Mouse (Mus musculus): ENCODE data around the gene Gm14190. TPM values are rescaled to one million over a fixed set of nuclear protein-coding genes. Genes with fewer than 3 reads are reported as not detected.
"Not testable (repeated sequence)": the region's sequence is repeated elsewhere in the genome, so short reads cannot be mapped to it uniquely, and the experiment has no call there.

The Gm14190 gene
- polyA plus RNA-seq (2021): not detected

DNA sequence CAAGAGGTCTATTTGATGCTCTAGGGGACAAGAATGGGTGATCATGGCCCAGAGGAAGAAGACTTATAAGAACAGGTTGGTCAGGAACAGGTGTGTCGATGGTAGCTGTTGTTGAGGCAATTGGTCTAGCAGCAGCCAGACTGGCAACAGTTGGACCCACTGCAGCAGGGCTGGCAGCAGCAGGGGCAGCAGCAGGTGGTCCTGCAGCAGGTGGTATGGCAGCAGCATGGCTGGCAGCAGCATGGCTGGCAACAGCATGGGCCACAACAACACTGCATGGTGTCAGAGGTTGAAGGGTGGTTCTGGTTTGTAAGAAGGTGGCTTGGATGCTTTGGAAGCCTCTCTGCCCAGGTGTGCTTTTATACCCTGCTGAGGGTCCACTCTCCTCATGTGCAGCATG is at the start of gene Gm14190:
Gene Gm14190, minus strand, starts transcription at position 278 of the 400 bp plus-strand sequence.
- ATAC-seq (no peak), DNase-seq (ENCODE audit: low read depth, low spot score) (no peak)
- peaks cover 34% of the 10 kb centered on the region for H3K27me3 ChIP-seq
- CTCF ChIA-PET: no interaction called here
- no peak for TF ChIP-seq CTCF (IDR thresholded peaks at IDR 0.05)
- POLR2A ChIA-PET: no interaction called here
- in situ Hi-C loops (cut with MboI; ENCODE audit: low pct_unique_long_range_greater_than_20kb): loop anchor here (5.0 kb wide), 1 partner anchor 77 kb away; no protein-coding TSS in a partner anchor

DNA sequence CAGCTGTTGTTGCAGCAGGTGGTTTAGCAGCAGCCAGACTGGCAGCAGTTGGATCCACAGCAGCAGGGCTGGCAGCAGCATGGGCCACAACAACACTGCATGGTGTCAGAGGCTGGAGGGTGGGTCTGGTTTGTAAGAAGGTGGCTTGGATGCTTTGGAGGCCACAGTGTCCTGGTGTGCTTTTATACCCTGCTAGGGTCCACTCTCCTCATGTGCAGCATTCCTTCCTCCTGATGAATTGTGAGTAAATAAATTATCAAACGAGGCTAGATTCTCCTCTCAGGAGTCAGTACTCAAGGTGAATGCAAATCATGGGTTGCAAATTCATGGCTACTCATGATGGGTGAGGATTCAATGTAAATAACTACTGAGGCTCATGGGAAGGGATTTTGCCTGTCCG is 43.6 kb upstream of the Gm14190 start, which contains the start of gene Gm14180:
Gene Gm14180, minus strand, starts transcription at position 101 of the 400 bp plus-strand sequence.
- DNase-seq (ENCODE audit: low read depth, low spot score): no peak
- POLR2A ChIA-PET: no interaction called here
- in situ Hi-C loops (cut with MboI; ENCODE audit: low pct_unique_long_range_greater_than_20kb): no loop called here
- TF ChIP-seq CTCF (IDR thresholded peaks at IDR 0.05): no peak
- H3K27me3 ChIP-seq: no peaks in the 10 kb centered on the region
- no peak for ATAC-seq
- CTCF ChIA-PET: no interaction called here

DNA sequence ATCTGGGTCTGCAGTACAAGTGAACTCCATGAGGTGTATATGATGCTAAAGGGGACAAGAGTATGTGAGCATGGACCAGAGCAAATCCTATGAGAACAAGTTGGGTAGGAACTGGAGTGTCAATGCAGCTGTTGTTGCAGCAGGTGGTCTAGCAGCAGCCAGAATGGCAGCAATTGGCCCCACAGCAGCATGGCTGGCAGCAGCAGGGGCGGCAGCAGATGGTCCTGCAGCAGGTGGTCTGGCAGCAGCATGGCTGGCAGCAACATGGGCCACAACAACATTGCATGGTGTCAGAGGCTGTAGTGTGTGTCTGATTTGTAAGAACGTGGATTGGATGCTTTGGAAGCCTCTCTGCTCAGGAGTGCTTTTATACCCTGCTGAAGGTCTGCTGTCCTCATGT is 33.5 kb upstream of the Gm14190 start:
- ChIA-PET CTCF (no interaction called here), POLR2A (no interaction called here)
- in situ Hi-C loops (cut with MboI; ENCODE audit: low pct_unique_long_range_greater_than_20kb): no loop called here
- H3K27me3 ChIP-seq: peaks cover 8% of the 10 kb centered on the region
- no peak for TF ChIP-seq CTCF (IDR thresholded peaks at IDR 0.05)
- DNase-seq (ENCODE audit: low read depth, low spot score): no peak
- no peak for ATAC-seq

DNA sequence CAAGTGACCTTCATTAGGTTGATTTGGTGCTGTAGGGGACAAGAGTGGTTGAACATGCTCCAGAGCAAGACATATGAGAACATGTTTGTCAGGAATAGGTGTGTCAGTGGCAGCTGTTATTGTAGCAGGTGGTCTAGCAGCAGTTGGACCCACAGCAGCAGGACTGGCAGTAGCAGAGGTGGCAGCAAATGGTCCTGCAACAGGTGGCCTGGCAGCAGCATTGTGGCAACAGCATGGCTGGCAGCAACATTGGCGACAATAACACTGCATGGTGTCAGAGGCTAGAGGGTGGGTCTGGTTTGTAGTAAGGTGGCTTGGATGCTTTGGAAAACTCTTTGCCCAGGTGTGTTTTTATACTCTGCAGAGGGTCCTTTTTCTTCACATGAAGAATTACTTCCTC is 28.2 kb upstream of the Gm14190 start:
- in situ Hi-C loops (cut with MboI; ENCODE audit: low pct_unique_long_range_greater_than_20kb): no loop called here
- TF ChIP-seq CTCF (IDR thresholded peaks at IDR 0.05): no peak
- POLR2A ChIA-PET: no interaction called here
- H3K27me3 ChIP-seq: no peaks in the 10 kb centered on the region
- DNase-seq (ENCODE audit: low read depth, low spot score) (no peak), ATAC-seq (no peak)
- CTCF ChIA-PET: no interaction called here

DNA sequence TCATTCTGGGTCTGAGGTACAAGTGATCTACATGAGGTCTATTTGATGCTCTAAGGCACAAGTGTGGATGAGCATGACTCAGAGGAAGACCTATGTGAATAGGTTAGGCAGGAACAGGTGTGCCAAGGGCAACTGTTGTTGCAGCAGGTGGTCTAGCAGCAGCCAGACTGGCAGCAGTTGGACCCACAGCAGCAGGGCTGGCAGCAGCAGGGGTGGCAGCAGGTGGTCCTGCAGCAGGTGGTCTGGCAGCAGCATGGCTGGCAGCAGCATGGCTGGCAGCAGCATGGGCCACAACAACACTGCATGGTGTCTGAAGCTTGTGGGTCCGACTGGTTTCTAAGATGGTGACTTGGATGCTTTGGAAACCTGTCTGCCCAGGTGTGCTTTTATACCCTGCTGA is 5.3 kb downstream of the Gm14190 start:
- ATAC-seq; CTCF ChIA-PET; POLR2A ChIA-PET; in situ Hi-C loops (cut with MboI; ENCODE audit: low pct_unique_long_range_greater_than_20kb); DNase-seq (ENCODE audit: low read depth, low spot score): not testable (repeated sequence)
- peaks cover 33% of the 10 kb centered on the region for H3K27me3 ChIP-seq

DNA sequence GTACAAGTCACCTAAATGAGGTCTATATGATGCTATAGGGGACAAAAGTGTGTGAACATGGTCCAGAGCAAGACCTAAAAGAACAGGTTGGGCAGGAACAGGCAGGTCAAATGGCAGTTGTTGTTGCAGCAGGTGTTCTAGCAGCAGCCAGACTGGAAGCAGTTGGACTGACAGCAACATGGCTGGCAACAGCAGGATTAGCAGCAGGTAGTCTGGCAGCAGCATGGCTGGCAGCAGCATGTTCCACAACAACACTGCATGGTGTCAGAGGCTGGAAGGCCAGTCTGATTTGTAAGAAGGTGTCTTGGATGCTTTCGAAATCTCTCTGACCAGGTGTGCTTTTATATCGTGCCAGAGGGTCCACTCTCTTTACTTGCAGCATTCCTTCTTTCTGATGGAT is 7.1 kb downstream of the Gm14190 start:
- TF ChIP-seq CTCF (IDR thresholded peaks at IDR 0.05): no peak
- in situ Hi-C loops (cut with MboI; ENCODE audit: low pct_unique_long_range_greater_than_20kb): no loop called here
- POLR2A ChIA-PET: no interaction called here
- CTCF ChIA-PET: no interaction called here
- no peak for DNase-seq (ENCODE audit: low read depth, low spot score)
- no peak for ATAC-seq
- H3K27me3 ChIP-seq: peaks cover 28% of the 10 kb centered on the region

DNA sequence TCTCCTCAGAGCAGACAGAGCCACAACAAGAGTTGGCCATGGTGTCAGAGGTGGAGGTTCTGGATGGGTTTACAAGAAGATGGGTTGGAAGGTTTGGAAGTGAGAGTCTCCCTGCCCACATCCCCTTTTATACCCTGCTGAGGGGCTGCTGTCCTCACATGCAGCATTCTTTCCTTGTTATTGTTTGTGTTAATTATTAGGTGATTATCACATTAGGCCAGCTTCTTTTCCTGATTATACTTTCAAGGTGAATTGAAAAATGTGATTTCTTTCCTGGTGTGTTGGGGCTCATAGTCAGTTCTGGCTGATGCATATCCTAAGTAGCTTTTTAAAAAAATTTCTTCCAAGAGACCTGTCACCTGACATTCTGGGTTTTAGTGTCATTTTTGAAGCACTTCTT is 24.7 kb downstream of the Gm14190 start, which contains the start of gene Krtap4-6:
Gene Krtap4-6, minus strand, starts transcription at position 101 of the 400 bp plus-strand sequence.
- no peak for DNase-seq (ENCODE audit: low read depth, low spot score)
- POLR2A ChIA-PET: no interaction called here
- H3K27me3 ChIP-seq: no peaks in the 10 kb centered on the region
- ATAC-seq: no peak
- CTCF ChIA-PET: no interaction called here
- TF ChIP-seq CTCF (IDR thresholded peaks at IDR 0.05): no peak
- in situ Hi-C loops (cut with MboI; ENCODE audit: low pct_unique_long_range_greater_than_20kb): loop anchor here (25.0 kb wide), 1 partner anchor 804 kb away; the partner anchor contains the start of gene Wipf2

DNA sequence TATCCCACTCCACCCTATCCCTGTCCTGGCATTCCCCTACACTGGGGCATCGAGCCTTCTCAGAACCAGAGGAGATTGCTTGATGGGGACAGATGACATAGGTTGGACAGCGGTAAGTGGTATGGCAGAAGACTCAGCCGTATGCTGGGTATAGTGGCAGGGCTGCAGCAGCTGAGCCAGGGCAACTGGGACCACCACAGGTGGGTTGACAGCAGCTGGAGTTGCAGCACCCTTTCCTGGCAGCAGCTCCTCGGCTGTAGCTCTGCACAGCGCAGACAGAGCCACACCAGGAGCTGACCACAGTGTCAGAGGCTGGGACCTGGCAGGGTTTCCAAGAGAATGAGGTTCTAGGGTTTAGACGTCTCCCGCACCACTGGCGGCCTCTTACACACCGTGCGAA is 27.7 kb downstream of the Gm14190 start:
- ATAC-seq: no peak
- POLR2A ChIA-PET: no interaction called here
- CTCF ChIA-PET: no interaction called here
- H3K27me3 ChIP-seq: no peaks in the 10 kb centered on the region
- TF ChIP-seq CTCF (IDR thresholded peaks at IDR 0.05): no peak
- in situ Hi-C loops (cut with MboI; ENCODE audit: low pct_unique_long_range_greater_than_20kb): loop anchor here (25.0 kb wide), 1 partner anchor 801 kb away; the partner anchor contains the start of gene Wipf2
- DNase-seq (ENCODE audit: low read depth, low spot score): no peak

DNA sequence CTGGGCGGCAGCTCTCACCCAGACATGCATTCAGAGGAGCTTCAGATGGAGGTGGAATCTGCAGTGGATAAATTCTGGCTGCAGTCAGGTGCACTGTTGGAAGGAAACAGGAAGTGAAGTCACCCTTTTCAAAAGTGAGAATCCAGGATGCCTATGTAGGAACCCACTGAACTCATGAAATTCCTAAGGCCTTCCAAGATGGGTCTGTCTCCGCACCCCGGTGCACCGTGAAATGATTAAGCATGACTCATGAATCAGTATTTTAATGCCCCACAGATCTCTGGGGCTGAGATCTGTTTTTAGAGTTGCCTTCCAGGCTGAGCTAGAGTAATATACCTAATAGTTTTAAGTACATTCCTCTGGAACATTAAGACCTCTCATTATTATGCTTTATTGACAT is 31.3 kb downstream of the Gm14190 start:
- in situ Hi-C loops (cut with MboI; ENCODE audit: low pct_unique_long_range_greater_than_20kb): loop anchor here (25.0 kb wide), 1 partner anchor 797 kb away; the partner anchor contains the start of gene Wipf2
- DNase-seq (ENCODE audit: low read depth, low spot score) (peak; percentile 67), ATAC-seq (peak; percentile 98)
- ChIA-PET CTCF (no interaction called here), POLR2A (no interaction called here)
- no peaks in the 10 kb centered on the region for H3K27me3 ChIP-seq
- TF ChIP-seq CTCF (IDR thresholded peaks at IDR 0.05): no peak

DNA sequence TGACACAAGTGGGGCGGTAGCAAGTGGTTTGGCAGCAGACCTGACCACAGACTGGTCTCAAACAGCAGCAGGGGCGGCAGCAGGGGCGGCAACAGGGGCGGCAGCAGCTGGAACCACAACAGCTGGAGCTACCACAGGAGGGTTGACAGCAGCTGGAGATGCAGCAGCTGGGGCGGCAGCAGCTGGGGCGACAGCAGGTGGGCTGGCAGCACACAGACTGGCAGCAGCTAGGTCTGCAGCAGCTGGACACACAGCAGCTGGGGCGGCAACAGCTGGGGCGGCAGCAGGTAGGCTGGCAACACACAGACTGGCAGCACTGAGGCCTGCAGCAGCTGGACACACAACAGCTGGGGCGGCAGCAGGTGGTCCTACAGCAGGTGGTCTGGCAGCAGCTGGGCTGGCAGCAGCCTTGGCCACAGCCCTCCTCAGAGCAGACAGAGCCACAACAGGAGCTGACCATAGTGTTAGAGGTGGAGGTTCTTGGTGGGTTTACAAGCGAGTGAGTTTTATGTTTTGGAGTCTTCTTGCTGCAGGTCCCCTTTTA is 32.0 kb downstream of the Gm14190 start, which contains the start of gene Gm11563:
Gene Gm11563, minus strand, starts transcription at position 494 of the 544 bp plus-strand sequence.
- ATAC-seq; H3K27me3 ChIP-seq; DNase-seq (ENCODE audit: low read depth, low spot score); POLR2A ChIA-PET: not testable (repeated sequence)
- in situ Hi-C loops (cut with MboI; ENCODE audit: low pct_unique_long_range_greater_than_20kb): loop anchor here (25.0 kb wide), 1 partner anchor 796 kb away; the partner anchor contains the start of gene Wipf2
- CTCF ChIA-PET: interaction anchor here (1.1 kb wide), 1 partner anchor 14 kb away, joined by 3 read pairs; no protein-coding TSS in a partner anchor

DNA sequence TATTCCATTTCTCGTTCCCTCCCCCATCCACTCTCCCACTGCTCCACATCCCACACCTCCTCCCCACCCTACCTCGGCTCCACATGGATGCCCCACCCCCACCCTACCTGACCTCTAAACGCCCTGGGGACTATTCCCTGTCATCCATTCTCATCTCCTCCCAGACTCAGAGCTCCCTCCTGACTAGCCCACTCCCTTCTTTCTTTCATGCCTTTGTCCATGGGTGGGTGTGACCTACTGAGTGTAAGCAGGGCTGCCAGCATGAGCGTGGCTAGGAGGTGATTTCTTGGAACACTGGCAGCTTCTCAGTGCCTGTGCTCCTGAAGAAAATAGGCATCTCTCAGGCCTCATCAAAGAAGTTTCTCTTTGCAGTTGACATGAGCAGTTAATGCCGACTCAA is 33.5 kb downstream of the Gm14190 start:
- in situ Hi-C loops (cut with MboI; ENCODE audit: low pct_unique_long_range_greater_than_20kb): loop anchor here (25.0 kb wide), 1 partner anchor 795 kb away; the partner anchor contains the start of gene Wipf2
- POLR2A ChIA-PET: no interaction called here
- CTCF ChIA-PET: no interaction called here
- no peak for TF ChIP-seq CTCF (IDR thresholded peaks at IDR 0.05)
- ATAC-seq (no peak), DNase-seq (ENCODE audit: low read depth, low spot score) (no peak)
- H3K27me3 ChIP-seq: no peaks in the 10 kb centered on the region

DNA sequence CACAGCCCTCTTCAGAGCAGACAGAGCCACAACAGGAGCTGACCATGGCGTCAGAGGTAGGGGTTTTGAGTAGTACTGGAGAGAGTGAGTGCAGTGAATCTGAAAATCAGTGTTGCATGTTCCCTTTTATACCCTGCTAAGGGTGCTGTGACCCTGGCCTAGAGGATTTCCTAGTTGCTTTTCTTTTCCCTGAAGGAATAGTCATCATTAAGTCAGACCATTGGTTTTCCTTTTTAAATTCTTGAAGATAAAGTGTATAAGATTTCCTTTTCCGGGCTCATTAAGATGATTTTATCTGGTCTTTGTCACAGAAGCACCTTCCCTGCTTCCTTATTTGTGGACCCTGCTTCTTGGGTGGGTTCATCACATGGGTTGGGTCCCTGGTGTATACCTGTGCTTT is 40.4 kb downstream of the Gm14190 start, which contains the start of gene Gm11555:
Gene Gm11555, minus strand, starts transcription at position 101 of the 400 bp plus-strand sequence.
- ATAC-seq (no peak), DNase-seq (ENCODE audit: low read depth, low spot score) (no peak)
- no peak for TF ChIP-seq CTCF (IDR thresholded peaks at IDR 0.05)
- ChIA-PET POLR2A (no interaction called here), CTCF (no interaction called here)
- H3K27me3 ChIP-seq: no peaks in the 10 kb centered on the region
- in situ Hi-C loops (cut with MboI; ENCODE audit: low pct_unique_long_range_greater_than_20kb): loop anchor here (25.0 kb wide), 1 partner anchor 788 kb away; the partner anchor contains the start of gene Wipf2

Measured in Patski (cell line).